Mouse (Mus musculus) adrenal gland, postnatal 4 days (tissue): Measurements from ENCODE around the gene Rabggtb. TPM values are rescaled to one million over a fixed set of nuclear protein-coding genes. Genes with fewer than 3 reads are reported as not detected.
"Not testable (repeated sequence)": the region's sequence is repeated elsewhere in the genome, so short reads cannot be mapped to it uniquely, and the experiment has no call there.

Experiments used
- DNase-seq, 2 experiments: peaks; one replicate each; pipeline ENCODE4 v3.0.0; 2021 to 2022; ENCODE audit warnings: low spot score in 2 of 2, mixed read lengths in 2 of 2
- total RNA-seq, 2 experiments: library from RNA; stranded (reverse); gene quantifications; 2 replicates each; pipeline ENCODE4 v1.2.3; 2021

Rabggtb gene
- total RNA-seq, 2 experiments from 2014 or later = 82.4 to 85.2 TPM

- DNase-seq = no peak
Measured at GRCm38 (mm10) chr3:153867149-153868136, 45.4 kb downstream of the Rabggtb start.

- no peak for DNase-seq
Measured at GRCm38 (mm10) chr3:153864636-153865429, 48.0 kb downstream of the Rabggtb start.

GRCm38 (mm10) chr3:153863816-153864215 is 49.0 kb downstream of the Rabggtb start:
- no peak for DNase-seq

- DNase-seq = not testable (repeated sequence)
Measured at GRCm38 (mm10) chr3:153860392-153860791, 52.4 kb downstream of the Rabggtb start.

- no peak for DNase-seq
Measured at GRCm38 (mm10) chr3:153858350-153859001, 54.3 kb downstream of the Rabggtb start.

Other genes with a start within 250 kb of the Rabggtb start
- gene St6galnac3, start 187.8 kb downstream of the Rabggtb start, total RNA-seq = 10 to 100 TPM; 22.0 to 25.9 TPM
- gene Asb17, start 68.8 kb downstream of the Rabggtb start, total RNA-seq = not detected
- under 1 TPM; 0.45 to 0.59 TPM for gene Msh4, start 6.9 kb downstream of the Rabggtb start, total RNA-seq
- gene Acadm, start 31.6 kb upstream of the Rabggtb start, total RNA-seq = 100 to 1,000 TPM; 460 to 478 TPM
- gene Slc44a5, start 60.4 kb upstream of the Rabggtb start, total RNA-seq = under 1 TPM; 0.85 to 0.95 TPM